Mouse (Mus musculus): ENCODE results near the gene Blm. TPM values are rescaled to one million over a fixed set of nuclear protein-coding genes. Genes with fewer than 3 reads are reported as not detected.

Gene Blm
- polyA plus RNA-seq, 1 experiment: 27.8 TPM

DNA sequence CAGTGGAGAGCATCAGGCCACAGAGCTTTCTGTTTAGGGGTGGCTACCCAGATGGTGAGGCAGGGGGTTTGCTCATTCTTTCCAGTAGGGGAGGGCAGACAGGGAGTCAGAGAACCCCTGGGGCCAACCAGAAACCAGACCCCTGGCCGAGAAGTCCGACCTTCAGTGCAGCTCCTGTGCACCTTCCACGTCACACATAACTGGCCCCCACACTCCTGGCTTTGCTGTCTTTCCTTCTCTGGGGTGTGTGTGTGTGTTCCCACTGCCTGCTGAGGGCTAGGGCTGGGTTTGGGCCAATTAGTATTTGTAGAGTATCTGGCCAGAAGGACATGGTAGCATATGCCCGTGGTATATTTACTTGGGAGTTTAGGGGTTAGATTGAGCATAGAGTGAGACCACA is 84.6 kb downstream of the Blm start:
- H3K4me1 ChIP-seq (ENCODE audit: control insufficient read depth): peaks cover 54% of the 10 kb centered on the region
- no peak overlapping the region for H3K4me3 ChIP-seq (replicated peaks)
- peaks cover 63% of the 10 kb centered on the region for H3K36me3 ChIP-seq (ENCODE audit: control insufficient read depth)
- H3K9me3 ChIP-seq (ENCODE audit: control insufficient read depth, low read length): no peaks in the 10 kb centered on the region
- TF ChIP-seq TAL1 (IDR thresholded peaks at IDR 0.05; ENCODE audit: low read length) (no peak), GATA1 (IDR thresholded peaks at IDR 0.05; ENCODE audit: low read length) (no peak)
- H3K27me3 ChIP-seq (ENCODE audit: control insufficient read depth): no peaks in the 10 kb centered on the region

DNA sequence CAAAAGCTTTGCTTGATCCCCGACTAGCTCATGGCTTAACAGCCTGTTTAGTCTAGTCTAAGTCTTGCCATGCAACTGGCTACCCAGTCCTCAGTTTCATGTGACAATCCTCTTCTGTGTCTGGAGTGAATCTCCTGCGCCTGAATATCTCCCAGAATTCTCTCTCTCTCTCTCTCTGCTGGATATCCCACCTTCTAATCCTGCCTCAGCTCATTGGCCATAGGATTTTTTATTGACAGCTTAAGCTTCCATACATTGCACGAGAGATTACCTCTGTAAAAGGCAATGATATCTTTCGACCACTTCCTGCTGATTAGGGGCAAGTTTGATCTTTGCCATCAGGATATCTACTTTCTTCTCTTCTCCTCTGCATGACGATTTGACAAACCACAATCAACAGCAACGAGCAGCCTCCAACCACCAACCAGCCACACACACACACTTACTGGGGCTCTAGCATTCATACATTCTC is 85.3 kb downstream of the Blm start:
- peaks cover 61% of the 10 kb centered on the region for H3K4me1 ChIP-seq (ENCODE audit: control insufficient read depth)
- TF ChIP-seq TAL1 (IDR thresholded peaks at IDR 0.05; ENCODE audit: low read length) (no peak), GATA1 (IDR thresholded peaks at IDR 0.05; ENCODE audit: low read length) (no peak)
- no peak overlapping the region for H3K4me3 ChIP-seq (replicated peaks)
- peaks cover 56% of the 10 kb centered on the region for H3K36me3 ChIP-seq (ENCODE audit: control insufficient read depth)
- no peaks in the 10 kb centered on the region for H3K9me3 ChIP-seq (ENCODE audit: control insufficient read depth, low read length)
- H3K27me3 ChIP-seq (ENCODE audit: control insufficient read depth): no peaks in the 10 kb centered on the region

DNA sequence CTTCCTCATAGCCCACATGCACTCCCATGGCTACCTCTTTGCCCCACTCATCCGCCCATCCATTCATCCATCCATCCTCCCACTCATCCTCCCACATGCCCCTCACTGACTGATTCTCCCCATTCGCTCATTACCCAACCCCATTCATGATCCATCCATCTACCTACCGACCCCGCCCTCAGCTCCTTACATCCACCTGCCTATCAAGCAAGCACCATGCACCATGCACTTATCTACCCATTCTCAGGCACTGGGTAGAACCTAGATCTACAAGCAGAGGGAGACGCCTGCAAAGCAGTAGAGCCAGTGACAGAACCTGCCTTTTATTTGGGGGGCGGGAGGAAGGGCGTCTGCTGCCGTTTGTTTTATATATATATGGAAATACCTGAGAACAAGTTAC is 87.6 kb downstream of the Blm start:
- TF ChIP-seq TAL1 (IDR thresholded peaks at IDR 0.05; ENCODE audit: low read length): peak; percentile 77; the same call in 2 of the 3 replicates
- peak; percentile 61 for TF ChIP-seq GATA1 (IDR thresholded peaks at IDR 0.05; ENCODE audit: low read length)
- H3K4me3 ChIP-seq (replicated peaks): peak overlapping the region; percentile 13
- peaks cover 66% of the 10 kb centered on the region for H3K4me1 ChIP-seq (ENCODE audit: control insufficient read depth)
- H3K36me3 ChIP-seq (ENCODE audit: control insufficient read depth): peaks cover 33% of the 10 kb centered on the region
- H3K9me3 ChIP-seq (ENCODE audit: control insufficient read depth, low read length): no peaks in the 10 kb centered on the region
- H3K27me3 ChIP-seq (ENCODE audit: control insufficient read depth): peaks cover 5% of the 10 kb centered on the region; the same call in 1 of the 2 replicates

DNA sequence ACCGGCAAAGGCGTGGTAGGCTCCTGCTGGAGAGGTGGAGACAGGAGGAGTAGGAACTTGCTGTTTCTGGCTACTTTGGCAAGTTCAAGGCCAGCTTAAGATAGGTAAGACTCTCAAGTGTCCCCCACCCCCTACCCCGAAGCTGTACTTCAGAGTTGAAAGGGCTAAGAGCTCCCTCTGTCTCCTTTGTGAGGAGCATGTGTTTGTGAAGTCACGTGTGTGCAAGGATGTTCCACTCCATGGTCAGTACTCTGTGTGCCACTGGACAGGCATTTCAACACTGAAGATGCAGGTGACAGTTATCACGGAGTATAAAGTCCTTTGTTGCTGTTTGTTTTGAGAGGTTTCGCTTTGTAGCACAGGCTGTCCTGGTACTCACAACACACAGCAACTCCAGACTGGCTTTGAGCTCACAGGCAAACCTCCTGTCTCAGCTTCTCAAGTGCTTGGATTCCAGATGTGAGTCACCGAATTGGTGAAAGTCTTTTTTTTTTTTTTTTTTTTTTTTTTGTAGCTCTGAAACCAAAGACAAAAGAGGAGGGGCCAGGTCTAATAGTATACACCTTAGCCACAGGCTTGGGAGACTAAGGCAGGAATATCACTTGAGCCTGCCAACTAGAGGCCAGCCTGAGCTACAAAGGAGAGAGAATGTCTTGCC is 88.6 kb downstream of the Blm start:
- H3K4me1 ChIP-seq (ENCODE audit: control insufficient read depth): peaks cover 66% of the 10 kb centered on the region
- no peaks in the 10 kb centered on the region for H3K9me3 ChIP-seq (ENCODE audit: control insufficient read depth, low read length)
- peaks cover 8% of the 10 kb centered on the region for H3K27me3 ChIP-seq (ENCODE audit: control insufficient read depth)
- TF ChIP-seq TAL1 (IDR thresholded peaks at IDR 0.05; ENCODE audit: low read length): no peak
- no peak overlapping the region for H3K4me3 ChIP-seq (replicated peaks)
- peaks cover 23% of the 10 kb centered on the region for H3K36me3 ChIP-seq (ENCODE audit: control insufficient read depth)

DNA sequence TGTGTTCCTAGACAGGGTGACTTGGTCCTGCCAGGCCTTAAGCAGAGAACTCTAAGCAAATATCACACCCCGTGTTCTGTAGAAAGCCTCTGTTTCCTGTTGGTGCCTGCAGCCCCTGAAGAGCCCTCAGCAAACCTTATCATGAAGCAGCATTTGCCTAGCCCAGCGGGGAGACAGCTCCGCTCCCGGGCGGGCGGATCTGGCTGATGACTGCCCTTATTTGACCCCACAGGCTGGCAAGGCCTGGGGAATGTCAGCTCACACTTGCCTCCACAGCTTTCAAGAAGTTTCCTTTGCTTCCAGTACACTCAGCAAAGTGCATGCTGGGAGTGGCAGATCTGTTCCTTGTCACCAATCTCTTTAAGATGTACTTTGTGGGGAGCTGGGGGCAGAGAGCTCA is 89.4 kb downstream of the Blm start:
- Histone ChIP-seq H3K4me1 (ENCODE audit: control insufficient read depth) (peaks cover 59% of the 10 kb centered on the region), H3K36me3 (ENCODE audit: control insufficient read depth) (peaks cover 14% of the 10 kb centered on the region), H3K27me3 (ENCODE audit: control insufficient read depth) (peaks cover 11% of the 10 kb centered on the region), H3K4me3 (replicated peaks) (peak overlapping the region; percentile 10), H3K9me3 (ENCODE audit: control insufficient read depth, low read length) (no peaks in the 10 kb centered on the region)
- TF ChIP-seq GATA1 (IDR thresholded peaks at IDR 0.05; ENCODE audit: low read length): no peak
- TF ChIP-seq TAL1 (IDR thresholded peaks at IDR 0.05; ENCODE audit: low read length): no peak; the same call in 2 of the 3 replicates

DNA sequence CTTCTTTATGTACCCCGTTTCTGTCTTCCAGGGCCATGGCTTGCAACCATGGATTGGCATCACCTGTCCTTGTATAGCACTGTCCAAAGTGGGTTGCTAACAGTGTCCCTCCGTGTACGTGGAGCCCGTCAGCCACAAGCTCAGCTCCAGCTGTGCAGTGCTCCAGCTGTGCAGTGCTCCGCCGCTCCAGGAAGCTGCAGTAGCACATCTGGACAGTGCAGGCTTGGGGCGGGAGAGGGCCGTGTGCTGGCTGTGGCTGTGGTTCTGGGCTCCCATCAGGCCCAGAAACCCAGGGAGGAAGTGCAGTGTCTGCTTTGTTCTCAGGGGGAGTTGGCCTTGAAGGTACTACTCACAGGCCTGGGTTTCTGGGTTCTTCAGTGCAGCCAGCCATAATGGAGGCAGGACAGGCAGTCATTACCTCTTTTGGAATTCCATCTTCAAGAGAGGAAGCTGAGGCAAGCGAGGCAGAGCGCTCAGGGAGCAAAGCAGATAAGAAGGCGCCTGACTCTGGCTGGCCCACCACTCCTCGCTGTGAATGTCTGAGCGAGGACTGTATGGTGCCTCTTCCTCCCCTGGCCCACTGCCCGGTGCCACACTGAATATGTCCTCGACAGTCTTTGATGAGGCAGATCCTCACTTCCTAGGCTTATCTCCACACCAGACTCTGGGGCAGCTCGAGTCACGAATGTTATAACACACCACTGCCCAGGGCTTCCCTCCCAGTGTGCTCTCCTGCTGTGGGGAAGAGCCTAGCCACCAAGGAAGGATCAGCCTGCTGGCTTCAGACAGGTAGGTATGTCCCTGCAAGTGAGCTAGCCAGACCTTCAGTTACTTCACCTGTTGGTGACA is 90.3 kb downstream of the Blm start:
- H3K36me3 ChIP-seq (ENCODE audit: control insufficient read depth): peaks cover 12% of the 10 kb centered on the region
- H3K9me3 ChIP-seq (ENCODE audit: control insufficient read depth, low read length): no peaks in the 10 kb centered on the region
- peaks cover 16% of the 10 kb centered on the region for H3K27me3 ChIP-seq (ENCODE audit: control insufficient read depth)
- H3K4me1 ChIP-seq (ENCODE audit: control insufficient read depth): peaks cover 51% of the 10 kb centered on the region
- TF ChIP-seq GATA1 (IDR thresholded peaks at IDR 0.05; ENCODE audit: low read length) (peak; percentile 49), TAL1 (IDR thresholded peaks at IDR 0.05; ENCODE audit: low read length) (no peak)
- peak overlapping the region; percentile 5 for H3K4me3 ChIP-seq (replicated peaks)

DNA sequence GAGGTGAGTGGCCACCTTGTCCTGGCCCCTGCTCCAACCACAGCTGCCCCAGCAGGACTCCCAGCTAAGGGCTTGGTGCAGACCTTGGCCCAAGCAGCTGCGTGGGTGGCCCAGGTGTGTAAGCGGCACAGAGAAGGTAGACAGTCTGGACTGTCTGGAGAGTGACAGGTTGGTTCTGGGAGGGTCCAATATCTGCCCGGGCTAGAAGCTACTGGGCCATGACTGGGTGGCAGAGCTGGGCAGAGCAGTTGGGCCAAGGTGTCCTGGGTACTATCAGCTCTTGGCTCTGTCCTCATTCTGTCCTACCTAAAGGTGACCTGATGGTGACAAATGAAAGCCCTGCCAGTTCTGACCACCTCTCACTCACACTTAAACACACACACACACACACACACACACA is 91.8 kb downstream of the Blm start:
- no peak overlapping the region for H3K4me3 ChIP-seq (replicated peaks)
- TF ChIP-seq TAL1 (IDR thresholded peaks at IDR 0.05; ENCODE audit: low read length) (no peak), GATA1 (IDR thresholded peaks at IDR 0.05; ENCODE audit: low read length) (no peak)
- H3K36me3 ChIP-seq (ENCODE audit: control insufficient read depth): peaks cover 9% of the 10 kb centered on the region
- no peaks in the 10 kb centered on the region for H3K9me3 ChIP-seq (ENCODE audit: control insufficient read depth, low read length)
- peaks cover 38% of the 10 kb centered on the region for H3K4me1 ChIP-seq (ENCODE audit: control insufficient read depth)
- peaks cover 16% of the 10 kb centered on the region for H3K27me3 ChIP-seq (ENCODE audit: control insufficient read depth)

DNA sequence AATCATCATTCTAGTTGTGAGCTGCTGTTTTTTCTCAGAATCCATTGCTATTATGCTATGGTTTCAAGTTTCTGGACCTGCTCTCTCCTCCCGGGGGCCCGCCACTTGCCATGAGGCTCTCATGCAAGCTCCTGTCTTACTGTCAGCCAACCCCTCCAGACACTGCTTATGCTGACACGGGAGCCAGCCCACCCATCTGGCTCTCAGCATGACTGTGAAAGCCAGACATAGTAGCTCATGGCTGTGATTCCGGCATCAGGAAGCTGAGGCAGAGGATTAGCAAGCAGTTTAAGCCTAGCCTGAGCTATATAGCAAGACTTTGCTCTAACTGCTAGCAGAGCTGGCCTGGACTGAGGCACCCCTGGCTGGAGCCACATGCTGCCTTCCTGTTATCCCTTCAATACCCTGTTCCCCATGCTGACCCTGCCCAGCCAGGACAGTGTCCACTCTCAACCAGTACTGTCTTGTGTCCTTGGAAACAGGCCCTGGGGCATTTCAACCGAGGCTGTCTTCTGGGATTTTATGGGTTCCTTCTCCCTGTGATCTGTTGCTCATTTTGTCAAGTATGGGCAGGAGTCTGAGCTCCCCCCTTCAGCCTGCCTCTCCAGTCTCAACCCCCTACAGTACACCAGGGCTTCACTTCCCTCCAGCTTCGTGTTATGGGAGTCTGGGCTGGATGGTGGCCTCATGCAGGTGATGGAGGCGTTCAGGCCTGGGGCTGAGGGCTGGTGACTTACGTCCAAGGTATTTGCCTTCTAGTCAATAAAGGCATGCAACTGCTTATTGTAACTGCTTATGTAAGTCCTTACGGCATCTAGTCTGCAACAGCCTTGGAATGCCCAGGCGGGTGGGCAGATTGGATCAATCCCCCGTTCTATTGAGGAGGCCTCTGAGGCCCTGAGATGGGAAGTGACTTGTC is 92.7 kb downstream of the Blm start:
- no peak for TF ChIP-seq TAL1 (IDR thresholded peaks at IDR 0.05; ENCODE audit: low read length)
- TF ChIP-seq GATA1 (IDR thresholded peaks at IDR 0.05; ENCODE audit: low read length): no peak
- H3K9me3 ChIP-seq (ENCODE audit: control insufficient read depth, low read length): no peaks in the 10 kb centered on the region
- H3K4me1 ChIP-seq (ENCODE audit: control insufficient read depth): peaks cover 33% of the 10 kb centered on the region
- peaks cover 9% of the 10 kb centered on the region for H3K36me3 ChIP-seq (ENCODE audit: control insufficient read depth)
- H3K27me3 ChIP-seq (ENCODE audit: control insufficient read depth): peaks cover 16% of the 10 kb centered on the region
- no peak overlapping the region for H3K4me3 ChIP-seq (replicated peaks)

Measured in erythroblast, embryonic 14.5 days (primary cell).